Mouse (Mus musculus) Patski (cell line): ENCODE measurements at regions not wholly inside any gene's neighbourhood (a gene's known extent, or its start where the extent isn't known, plus 50 kb on each side); places are given as distances from the start of the nearest gene placed in this dataset.
A peak's percentile ranks its signal among the peaks of the same experiment; 100 is the strongest.
"Not testable (repeated sequence)": the region's sequence is repeated elsewhere in the genome, so short reads cannot be mapped to it uniquely, and the experiment has no call there.

Experiments
- ATAC-seq: fragments of 100-300 bp; one replicate; pipeline ENCODE4 v1.8.0; 2021
- CTCF ChIA-PET: fragments of 350-600 bp; sonication (Branson Sonifier 250); formaldehyde crosslinking; loops from one replicate; lab custom pipeline; 2022; ENCODE audit warnings: inconsistent platforms; lab: Charles Lee
- POLR2A ChIA-PET: fragments of 350-600 bp; sonication (Branson Sonifier 250); formaldehyde crosslinking; loops from one replicate; lab custom pipeline; 2022; ENCODE audit warnings: antibody characterized with exemption, inconsistent platforms; lab: Charles Lee
- DNase-seq: peaks from one replicate; pipeline ENCODE4 v3.0.0-alpha.2; 2011; ENCODE audit warnings: low read depth, low spot score
- H3K27me3 ChIP-seq: fragments of 371-371 bp; one replicate; pipeline ENCODE4 v1.5.1; 2021
- CTCF ChIP-seq: fragments of 100-300 bp; IDR thresholded peaks from one replicate; pipeline ENCODE4 v1.5.1; 2021
- in situ Hi-C: fragments of 300-500 bp; cut with MboI; formaldehyde crosslinking; loops from 3 replicates; pipeline ENCODE4 v1.11.1; 2018; ENCODE audit warnings: low pct_unique_long_range_greater_than_20kb, mixed read lengths

DNA sequence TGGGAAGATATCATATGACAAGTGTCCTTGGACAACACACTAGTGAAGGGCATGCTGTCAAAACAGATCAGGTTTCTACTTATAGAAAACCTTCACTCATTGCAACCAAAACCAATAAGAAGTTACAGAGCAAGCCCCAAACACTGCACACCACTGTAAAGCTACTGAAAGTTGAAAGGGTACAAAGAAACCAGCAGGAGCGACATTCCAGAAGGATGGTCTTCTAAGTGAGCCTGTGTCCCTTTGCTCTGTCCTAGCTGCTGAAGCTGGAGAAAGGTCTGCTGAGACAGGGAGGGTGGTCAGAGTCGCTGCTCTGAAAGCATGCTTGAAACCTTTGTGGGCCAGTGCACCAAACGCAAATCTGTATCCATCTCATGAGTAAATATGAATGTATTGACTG is 611.3 kb upstream of the Chrm3 start:
- DNase-seq (no peak), ATAC-seq (no peak)
- in situ Hi-C loops: no loop called here
- no peaks in the 10 kb centered on the region for H3K27me3 ChIP-seq
- ChIA-PET POLR2A (no interaction called here), CTCF (no interaction called here)
- no peak for TF ChIP-seq CTCF

DNA sequence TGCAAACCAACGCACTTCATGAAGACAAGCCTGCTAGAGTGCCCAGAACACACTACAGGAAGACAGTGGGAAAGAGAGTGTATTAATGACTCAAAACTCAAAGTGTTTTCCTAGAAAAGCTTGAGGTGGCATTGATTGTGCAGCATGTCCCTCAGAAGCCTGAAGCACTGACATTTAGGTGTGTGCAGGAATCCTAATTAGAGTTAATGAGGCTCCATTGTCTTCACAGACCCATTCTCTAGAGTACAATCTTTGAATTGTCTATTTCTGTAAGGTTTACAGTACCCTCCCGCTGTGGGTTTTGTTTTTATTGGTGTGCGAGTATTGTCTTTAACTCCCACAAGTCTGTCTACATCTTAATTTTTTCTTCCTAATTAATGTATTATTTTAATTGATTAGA is 610.1 kb upstream of the Chrm3 start:
- no peak for DNase-seq
- ChIA-PET CTCF (no interaction called here), POLR2A (no interaction called here)
- TF ChIP-seq CTCF: no peak
- in situ Hi-C loops: no loop called here
- H3K27me3 ChIP-seq: no peaks in the 10 kb centered on the region
- ATAC-seq: no peak

DNA sequence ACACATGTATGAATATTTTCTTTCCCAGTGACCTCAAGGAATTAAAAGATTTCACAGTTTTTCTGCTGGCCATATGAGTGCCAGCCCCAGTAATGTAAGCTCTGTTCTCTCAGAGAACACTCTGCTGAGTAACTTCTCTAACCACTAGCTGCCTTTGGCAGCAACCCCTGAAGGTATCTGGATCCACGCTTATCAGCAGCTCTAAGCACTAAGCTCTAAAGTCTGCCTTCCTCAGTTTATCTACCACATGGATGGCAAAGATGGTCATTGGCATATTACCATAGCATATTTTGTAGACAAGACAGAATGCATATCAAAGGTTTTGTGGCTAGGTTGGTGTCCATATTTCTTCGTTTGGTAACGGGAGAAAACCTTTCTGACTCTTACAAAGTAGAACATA is 592.3 kb upstream of the Chrm3 start:
- ChIA-PET CTCF (no interaction called here), POLR2A (no interaction called here)
- no peak for ATAC-seq
- DNase-seq: no peak
- no peak for TF ChIP-seq CTCF
- H3K27me3 ChIP-seq: no peaks in the 10 kb centered on the region
- in situ Hi-C loops: no loop called here

DNA sequence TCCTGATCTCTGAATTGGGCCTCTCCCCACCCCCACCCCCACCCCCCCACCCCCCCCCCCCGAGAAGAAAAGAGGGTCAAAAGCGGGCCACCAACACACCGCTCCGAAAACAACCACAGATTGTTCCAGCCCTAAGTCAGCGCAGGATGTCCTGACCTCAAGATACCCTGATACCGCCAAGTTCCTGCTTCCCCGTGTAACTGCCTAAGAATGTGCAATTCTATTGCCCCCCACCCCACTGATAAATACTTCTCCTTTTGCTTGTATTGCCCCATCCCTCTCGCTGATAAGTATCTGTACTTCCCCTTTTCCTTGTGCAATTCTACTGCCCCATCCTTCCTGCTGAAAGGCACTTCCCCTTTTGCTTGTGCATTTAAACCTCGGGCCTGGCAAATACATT is 590.0 kb upstream of the Chrm3 start:
- DNase-seq, in situ Hi-C loops, H3K27me3 ChIP-seq, POLR2A ChIA-PET, CTCF ChIA-PET, ATAC-seq: not testable (repeated sequence)

DNA sequence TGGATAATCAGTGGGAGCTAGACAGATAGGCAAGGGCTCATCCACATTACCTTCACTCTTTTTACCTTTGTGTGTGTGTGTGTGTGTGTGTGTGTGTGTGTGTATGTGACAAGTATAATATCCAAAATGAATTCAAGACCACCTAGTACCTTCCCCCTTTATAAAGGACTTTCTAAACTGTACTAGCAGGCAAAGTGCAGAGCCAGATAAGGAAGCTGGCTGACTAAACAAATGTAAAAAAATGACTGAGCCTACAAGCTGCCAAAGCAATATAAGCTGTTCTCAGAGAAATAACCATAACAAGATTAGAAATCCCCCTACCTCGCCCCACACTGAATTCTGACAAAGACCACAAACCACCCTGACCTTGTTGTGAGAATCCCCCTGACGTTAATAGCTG is 586.8 kb upstream of the Chrm3 start:
- POLR2A ChIA-PET: no interaction called here
- ATAC-seq: no peak
- no peak for TF ChIP-seq CTCF
- no peaks in the 10 kb centered on the region for H3K27me3 ChIP-seq
- CTCF ChIA-PET: no interaction called here
- in situ Hi-C loops: no loop called here
- DNase-seq: no peak

DNA sequence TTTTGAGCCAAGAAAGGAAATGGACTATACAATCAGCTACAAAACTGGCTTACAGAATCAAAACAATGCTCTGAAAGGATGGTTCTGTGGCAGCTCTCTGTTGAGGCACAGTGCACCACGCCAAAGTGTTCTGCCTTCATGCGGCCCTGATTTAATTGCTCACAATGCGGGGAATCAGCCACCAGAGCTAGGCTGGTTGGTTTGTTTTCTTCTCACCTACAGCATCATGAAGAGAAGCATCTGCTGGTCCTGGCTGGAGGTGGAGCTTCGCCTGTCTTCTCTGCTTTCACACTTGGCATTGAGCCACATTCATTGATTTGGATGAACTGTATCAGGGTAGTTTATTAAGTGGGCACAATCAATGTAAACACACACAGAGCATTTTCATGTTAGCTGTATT is 583.2 kb upstream of the Chrm3 start:
- no peaks in the 10 kb centered on the region for H3K27me3 ChIP-seq
- in situ Hi-C loops: no loop called here
- no peak for DNase-seq
- ChIA-PET CTCF (no interaction called here), POLR2A (no interaction called here)
- no peak for TF ChIP-seq CTCF
- ATAC-seq: no peak

DNA sequence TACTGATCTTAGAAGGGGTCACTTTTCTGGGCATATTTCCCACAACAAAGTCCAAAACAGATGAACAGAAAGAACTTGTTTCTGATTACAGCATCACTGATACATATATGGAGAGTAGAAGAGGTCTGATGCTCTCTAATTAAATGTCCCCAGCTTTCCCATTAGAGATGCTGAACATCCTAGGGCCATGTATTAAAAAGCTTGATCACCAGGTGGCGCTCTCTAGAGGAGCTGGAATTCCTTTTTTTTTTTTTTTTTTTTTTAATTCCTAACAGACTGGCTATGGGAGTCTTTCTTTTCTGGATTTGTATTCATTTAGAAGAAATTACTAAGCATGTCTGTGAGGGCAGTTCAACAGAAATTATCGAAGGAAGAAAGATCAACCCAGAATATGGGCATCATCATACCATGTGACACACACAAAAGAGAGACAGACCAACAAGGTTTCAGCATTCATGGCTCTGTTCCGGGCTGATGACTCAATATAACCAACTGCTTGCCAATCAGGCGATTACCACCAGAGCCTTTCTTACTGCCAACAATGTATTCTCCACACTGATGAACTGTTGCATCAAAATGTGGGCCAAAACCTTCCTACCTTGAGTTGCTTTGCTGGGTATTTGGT is 581.5 kb upstream of the Chrm3 start:
- CTCF ChIA-PET: no interaction called here
- no peak for TF ChIP-seq CTCF
- POLR2A ChIA-PET: no interaction called here
- H3K27me3 ChIP-seq: no peaks in the 10 kb centered on the region
- peak; percentile 4 for DNase-seq
- ATAC-seq: no peak
- in situ Hi-C loops: no loop called here

DNA sequence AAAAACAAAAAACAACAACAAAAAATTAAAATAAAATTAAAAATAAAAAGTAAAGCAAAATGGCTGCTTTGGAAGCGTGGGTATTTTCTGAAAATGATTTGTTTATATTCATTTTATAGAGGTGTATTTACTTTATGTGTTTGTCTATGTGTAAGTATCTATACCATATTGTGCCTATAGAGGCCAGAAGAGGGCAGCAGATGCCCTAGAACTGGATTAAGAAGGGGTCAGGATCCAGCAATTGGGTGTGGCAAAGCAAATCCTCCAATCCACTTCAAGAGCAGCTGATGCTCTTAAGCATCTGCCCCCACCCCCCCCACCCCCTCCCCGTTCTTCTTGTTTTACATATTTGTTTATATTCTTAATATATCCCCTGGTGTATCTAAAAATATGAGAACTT is 577.6 kb upstream of the Chrm3 start:
- TF ChIP-seq CTCF: no peak
- CTCF ChIA-PET: no interaction called here
- ATAC-seq (no peak), DNase-seq (no peak)
- in situ Hi-C loops: no loop called here
- no peaks in the 10 kb centered on the region for H3K27me3 ChIP-seq
- POLR2A ChIA-PET: no interaction called here

DNA sequence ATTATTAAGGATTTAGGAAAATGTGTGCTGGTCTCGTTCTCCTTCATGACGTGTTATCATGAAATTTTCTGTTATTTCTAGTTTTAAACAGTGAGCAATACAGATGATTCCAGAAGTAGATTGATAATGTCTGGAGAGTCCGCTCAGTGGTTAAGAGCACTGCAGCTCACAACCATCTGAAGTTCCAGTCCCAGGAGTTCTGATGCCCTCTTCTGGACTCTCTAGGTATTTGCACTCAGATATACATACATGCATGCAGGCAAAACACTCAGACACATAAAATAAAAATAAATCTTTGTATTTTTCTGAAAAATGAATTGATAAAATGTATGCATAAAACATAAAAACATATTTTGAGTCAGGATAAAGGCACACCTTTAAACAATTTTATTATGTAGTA is 570.1 kb upstream of the Chrm3 start:
- peak; percentile 41 for TF ChIP-seq CTCF
- ATAC-seq: no peak
- in situ Hi-C loops: no loop called here

DNA sequence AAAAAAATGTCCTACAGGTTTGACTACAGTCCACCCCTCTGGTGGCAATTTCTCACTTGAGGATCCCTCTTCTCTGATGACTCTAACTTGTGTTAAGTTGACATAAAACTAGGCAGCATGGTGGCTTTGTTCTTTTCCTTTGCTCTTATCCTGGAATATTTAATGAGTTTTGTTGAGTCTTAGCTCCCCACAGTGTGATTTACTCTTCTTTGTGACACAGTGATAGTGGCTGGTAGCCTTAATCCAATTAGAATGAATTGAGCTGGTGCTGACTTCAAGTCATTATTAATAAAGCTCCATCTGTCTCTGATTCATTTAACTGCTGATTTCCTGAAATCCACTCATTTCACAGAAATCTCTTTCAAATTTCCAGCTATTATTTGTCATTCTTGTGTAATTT is 553.7 kb upstream of the Chrm3 start:
- CTCF ChIA-PET: no interaction called here
- in situ Hi-C loops: no loop called here
- no peak for ATAC-seq
- DNase-seq: no peak
- POLR2A ChIA-PET: interaction anchor here (0.6 kb wide), 1 partner anchor 73 kb away, joined by 4 read pairs; no protein-coding TSS in a partner anchor
- H3K27me3 ChIP-seq: no peaks in the 10 kb centered on the region
- no peak for TF ChIP-seq CTCF

More for the DNA sequence above, 570.1 kb upstream of the Chrm3 start:
- CTCF ChIA-PET: no interaction called here
- POLR2A ChIA-PET: no interaction called here
- H3K27me3 ChIP-seq: no peaks in the 10 kb centered on the region
- no peak for DNase-seq

DNA sequence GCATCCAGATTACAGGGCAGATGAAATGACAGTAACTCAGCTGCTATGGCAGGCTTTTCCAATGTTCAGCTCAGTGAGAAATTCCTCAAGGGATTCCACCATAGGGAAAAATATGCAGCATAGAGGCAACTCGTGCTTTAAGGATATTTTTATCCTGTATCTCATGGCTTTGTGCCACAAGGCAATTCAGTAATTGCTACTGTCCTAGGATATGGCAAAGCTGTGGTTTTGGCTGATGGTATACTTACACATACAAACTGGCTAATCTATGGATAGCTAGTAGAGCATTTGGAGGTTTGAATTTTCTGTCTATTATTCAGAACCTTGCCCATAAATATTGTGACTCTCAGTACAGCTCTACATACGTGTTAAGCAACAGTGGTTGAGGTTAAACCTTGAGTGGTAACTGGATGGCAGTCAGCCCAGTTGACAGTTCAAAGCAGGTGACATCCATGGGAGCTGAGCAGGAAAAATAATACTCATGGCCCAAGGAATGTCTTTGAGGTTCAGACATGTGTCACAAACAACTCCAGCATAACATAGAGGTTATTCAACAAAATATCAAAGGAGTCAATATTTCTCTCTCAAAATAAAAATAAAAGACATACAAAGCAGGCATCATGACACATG is 548.6 kb upstream of the Chrm3 start:
- ChIA-PET CTCF (no interaction called here), POLR2A (no interaction called here)
- DNase-seq (no peak), ATAC-seq (no peak)
- no peak for TF ChIP-seq CTCF
- in situ Hi-C loops: no loop called here
- no peaks in the 10 kb centered on the region for H3K27me3 ChIP-seq

DNA sequence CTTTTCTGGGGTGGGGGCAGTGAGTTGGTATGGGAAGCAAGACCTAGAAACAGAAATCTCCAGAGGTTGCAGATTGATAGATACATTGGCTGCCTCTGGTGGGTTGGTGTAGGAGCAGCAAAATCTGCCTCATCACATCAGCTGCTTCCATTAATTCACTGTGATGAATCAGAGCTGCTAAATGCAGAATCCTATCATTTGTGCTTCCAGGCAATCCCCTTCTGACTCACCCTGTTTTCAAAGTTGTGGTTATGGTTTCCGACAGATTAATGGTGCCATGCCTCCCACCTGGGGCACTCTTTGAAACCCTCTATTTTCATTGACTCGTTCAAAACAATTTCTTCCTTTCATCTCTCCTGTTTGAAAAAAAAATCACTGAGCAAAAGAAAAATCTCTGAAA is 507.2 kb upstream of the Chrm3 start:
- POLR2A ChIA-PET: no interaction called here
- TF ChIP-seq CTCF: no peak
- no peaks in the 10 kb centered on the region for H3K27me3 ChIP-seq

DNA sequence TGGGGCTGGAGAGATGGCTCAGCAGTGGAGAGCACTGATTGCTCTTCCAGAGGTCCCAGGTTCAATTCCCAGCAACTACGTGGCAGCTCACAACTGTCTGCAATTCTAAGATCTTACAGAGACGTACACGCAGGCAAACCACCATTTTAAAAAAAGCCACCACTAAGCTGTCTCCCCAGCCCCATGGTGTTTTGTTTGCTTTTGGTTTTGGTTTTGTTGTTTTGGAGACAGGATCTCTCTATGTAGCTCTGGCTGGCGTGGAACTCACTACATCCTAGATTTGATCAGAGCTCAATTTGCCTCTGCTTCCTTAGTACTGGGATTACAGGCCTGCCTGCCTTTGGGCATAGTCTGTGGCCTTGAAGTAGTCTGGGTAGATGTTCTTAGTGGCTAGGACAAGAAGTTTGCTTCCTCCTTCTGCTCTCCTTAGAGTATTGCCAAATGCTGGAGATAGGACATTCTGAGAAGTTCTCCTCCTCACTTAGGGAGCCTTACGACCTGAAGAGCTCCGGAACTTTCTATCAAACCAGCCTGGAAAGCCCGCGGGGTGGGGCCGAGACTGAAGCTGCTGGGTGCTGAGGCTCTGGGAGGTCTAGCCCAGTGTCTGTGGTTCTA is 495.4 kb upstream of the Chrm3 start:
- CTCF ChIA-PET, DNase-seq, H3K27me3 ChIP-seq, POLR2A ChIA-PET, in situ Hi-C loops, ATAC-seq: not testable (repeated sequence)

More for the DNA sequence above, 507.2 kb upstream of the Chrm3 start:
- ATAC-seq (peak; percentile 84), DNase-seq (peak; percentile 12)
- in situ Hi-C loops: no loop called here
- CTCF ChIA-PET: no interaction called here
